Mouse (Mus musculus) myocyte (in vitro differentiated cells): ENCODE measurements around the gene Thap8.

Experiments used
- CEBPB ChIP-seq: IDR thresholded peaks from 2 replicates; pipeline ENCODE4 v1.6.1; 2011; ENCODE audit warnings: mild to moderate bottlenecking, moderate library complexity; ENCODE audit not compliant: poor library complexity, insufficient read depth, severe bottlenecking
- E2F4 ChIP-seq: IDR thresholded peaks from one replicate; pipeline ENCODE4 v1.6.1; 2011; ENCODE audit warnings: mild to moderate bottlenecking, control low read depth, moderate library complexity; ENCODE audit not compliant: insufficient read depth
- MAX ChIP-seq: IDR thresholded peaks from one replicate; pipeline ENCODE4 v1.6.1; 2011; ENCODE audit warnings: low read depth, mild to moderate bottlenecking, control low read depth
- MYOG ChIP-seq, 3 experiments: IDR thresholded peaks; one replicate each; pipeline ENCODE4 v1.6.1; 2011; ENCODE audit warnings: control low read depth in 2 of 3, low read depth in 2 of 3, mild to moderate bottlenecking in 2 of 3; ENCODE audit not compliant: insufficient read length in 2 of 3, control insufficient read depth in 1 of 3, insufficient read depth in 1 of 3
- POLR2A ChIP-seq: IDR thresholded peaks from one replicate; pipeline ENCODE4 v1.6.1; 2011; ENCODE audit warnings: low read depth, mild to moderate bottlenecking, control low read depth, moderate library complexity; ENCODE audit not compliant: insufficient read length
- POLR2AphosphoS2 ChIP-seq: IDR thresholded peaks from one replicate; pipeline ENCODE4 v1.6.1; 2011; ENCODE audit warnings: low read depth, control low read depth; ENCODE audit not compliant: insufficient read length
- TCF12 ChIP-seq: IDR thresholded peaks from one replicate; pipeline ENCODE4 v1.6.1; 2011; ENCODE audit warnings: mild to moderate bottlenecking, control low read depth; ENCODE audit not compliant: poor library complexity, insufficient read depth, severe bottlenecking
- TCF3 ChIP-seq: IDR thresholded peaks from one replicate; pipeline ENCODE4 v1.6.1; 2011; ENCODE audit warnings: low read depth, control low read depth; ENCODE audit not compliant: insufficient read length
- USF1 ChIP-seq: IDR thresholded peaks from one replicate; pipeline ENCODE4 v1.6.1; 2011; ENCODE audit warnings: low read depth, mild to moderate bottlenecking, control low read depth, moderate library complexity

- TF ChIP-seq TCF12 (no peak), POLR2A (no peak), POLR2AphosphoS2 (no peak), USF1 (no peak), CEBPB (no peak), E2F4 (no peak), MYOG (IDR thresholded peaks at IDR 0.05; ENCODE audit: control insufficient read depth in 1 of 3, insufficient read depth in 1 of 3, insufficient read length in 2 of 3, low read depth in 2 of 3) (no peak), MAX (no peak), TCF3 (no peak)
Measured at GRCm38 (mm10) chr7:30235625-30236024, 44.3 kb upstream of the Thap8 start, which contains the start of gene Ovol3.
